Mouse (Mus musculus) midbrain, embryonic 12.5 days (tissue): ENCODE data around the gene Aire. TPM values are rescaled to one million over a fixed set of nuclear protein-coding genes. Genes with fewer than 3 reads are reported as not detected.
"Not testable (repeated sequence)": the region's sequence is repeated elsewhere in the genome, so short reads cannot be mapped to it uniquely, and the experiment has no call there.

Source experiments
- ATAC-seq: fragments of 200-750 bp; cut with Nextera tagmentation; 2 replicates; pipeline ENCODE4 v1.8.0; 2017; ENCODE audit warnings: low read depth, moderate TSS enrichment, moderate library complexity; ENCODE audit not compliant: low FRiP score
- H3K27ac ChIP-seq: fragments of 300-500 bp; sonication (generic); replicated peaks from 2 replicates; pipeline ENCODE4 v1.5.1; 2016; ENCODE audit warnings: mild to moderate bottlenecking
- H3K27me3 ChIP-seq: fragments of 300-500 bp; sonication (generic); 2 replicates; pipeline ENCODE4 v1.6.1; 2016; ENCODE audit warnings: mild to moderate bottlenecking
- H3K36me3 ChIP-seq: fragments of 300-500 bp; sonication (generic); 2 replicates; pipeline ENCODE4 v1.6.1; 2016
- H3K4me1 ChIP-seq: fragments of 300-500 bp; sonication (generic); 2 replicates; pipeline ENCODE4 v1.6.1; 2016
- H3K4me2 ChIP-seq: fragments of 300-500 bp; sonication (generic); replicated peaks from 2 replicates; pipeline ENCODE4 v1.6.1; 2016; ENCODE audit warnings: mild to moderate bottlenecking, moderate library complexity
- H3K4me3 ChIP-seq: fragments of 300-500 bp; sonication (generic); 2 replicates; pipeline ENCODE4 v1.5.1; 2016; ENCODE audit warnings: mild to moderate bottlenecking
- H3K9ac ChIP-seq: fragments of 300-500 bp; sonication (generic); replicated peaks from 2 replicates; pipeline ENCODE4 v1.6.1; 2016; ENCODE audit warnings: mild to moderate bottlenecking, moderate library complexity
- H3K9me3 ChIP-seq: fragments of 300-500 bp; sonication (generic); 2 replicates; pipeline ENCODE4 v1.6.1; 2016; ENCODE audit warnings: mild to moderate bottlenecking
- WGBS: fragments of 180-500 bp; shearing (Covaris S2); methylation state at CpG from one replicate; pipeline ENCODE4 v1.1.7; 2016; 5-methylcytosine and 5-hydroxymethylcytosine counted together
- polyA plus RNA-seq: library from polyadenylated mRNA; unstranded; fragments of >200 nt; fragmentation: Nextera tagmentation; extraction: Ambion mirVana; gene quantifications from 2 replicates; pipeline ENCODE4 v1.2.1, GENCODE M21; 2016

The Aire gene
- polyA plus RNA-seq, 1 experiment from 2014 or later, result 0.17 TPM

DNA sequence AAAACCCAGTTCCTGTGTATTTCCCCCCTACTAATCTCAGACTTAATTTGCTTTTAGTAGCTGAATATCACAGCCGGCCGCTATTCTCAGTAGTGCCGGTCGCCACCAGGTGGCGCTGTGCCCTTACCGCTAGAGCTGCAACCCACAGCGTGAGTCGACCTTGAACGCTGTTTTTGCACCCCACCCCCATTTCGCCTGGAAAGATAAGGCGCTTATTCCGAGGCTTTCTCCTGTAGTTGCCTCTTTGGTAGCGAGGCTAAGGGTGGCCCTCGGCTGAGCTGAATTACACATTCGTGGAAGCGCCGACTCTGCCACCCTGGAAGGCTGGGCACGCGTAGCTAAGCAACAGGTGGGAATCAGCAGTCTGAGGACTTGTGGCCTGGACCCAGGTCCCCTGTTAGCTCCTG, 24.6 kb downstream of the Aire start:
- peak; percentile 58; the same call in 1 of the 2 replicates for ATAC-seq
- WGBS, result 20% methylated on average over 19 of the region's 19 CpGs

DNA sequence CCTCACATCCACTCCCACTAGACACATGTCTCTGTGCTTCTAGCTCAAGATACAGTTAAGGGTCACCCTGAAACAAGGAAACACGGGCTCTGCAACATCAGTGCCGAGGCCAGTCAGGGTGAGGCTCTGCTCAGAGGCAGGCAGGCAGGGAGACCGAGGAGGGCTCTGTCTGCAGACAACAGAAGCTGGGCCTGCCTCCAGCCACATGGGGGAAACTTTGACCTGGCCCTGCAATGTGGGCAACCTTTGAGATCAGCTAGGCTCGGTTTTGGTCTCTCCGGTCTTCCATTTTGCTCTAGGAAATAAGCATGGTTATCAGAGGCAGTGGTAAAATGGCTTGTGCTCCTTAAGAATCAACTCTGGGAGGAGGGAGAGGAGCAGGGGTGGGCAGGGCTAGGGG, 27.0 kb downstream of the Aire start:
- Histone ChIP-seq H3K4me2 (no peak overlapping the region), H3K36me3 (no peaks in the 10 kb centered on the region), H3K4me3 (no peak overlapping the region), H3K9ac (no peak overlapping the region), H3K4me1 (no peaks in the 10 kb centered on the region), H3K27me3 (0 out of 2 replicates have a peak, but pooled peaks cover 13% of the 10 kb centered on the region), H3K9me3 (no peaks in the 10 kb centered on the region), H3K27ac (no peak overlapping the region)
- WGBS, result 58% methylated on average over 5 of the region's 5 CpGs
- ATAC-seq, result no peak

More for the DNA sequence above, 24.6 kb downstream of the Aire start:
- no peak overlapping the region for H3K9ac ChIP-seq
- H3K4me2 ChIP-seq, result peak overlapping the region; percentile 51
- 0 out of 2 replicates have a peak, but pooled peaks cover 13% of the 10 kb centered on the region for H3K27me3 ChIP-seq
- H3K4me3 ChIP-seq, result peak overlapping the region; percentile 27; the same call in 1 of the 2 replicates
- no peaks in the 10 kb centered on the region for H3K9me3 ChIP-seq
- no peak overlapping the region for H3K27ac ChIP-seq
- no peaks in the 10 kb centered on the region for H3K4me1 ChIP-seq
- H3K36me3 ChIP-seq, result no peaks in the 10 kb centered on the region

DNA sequence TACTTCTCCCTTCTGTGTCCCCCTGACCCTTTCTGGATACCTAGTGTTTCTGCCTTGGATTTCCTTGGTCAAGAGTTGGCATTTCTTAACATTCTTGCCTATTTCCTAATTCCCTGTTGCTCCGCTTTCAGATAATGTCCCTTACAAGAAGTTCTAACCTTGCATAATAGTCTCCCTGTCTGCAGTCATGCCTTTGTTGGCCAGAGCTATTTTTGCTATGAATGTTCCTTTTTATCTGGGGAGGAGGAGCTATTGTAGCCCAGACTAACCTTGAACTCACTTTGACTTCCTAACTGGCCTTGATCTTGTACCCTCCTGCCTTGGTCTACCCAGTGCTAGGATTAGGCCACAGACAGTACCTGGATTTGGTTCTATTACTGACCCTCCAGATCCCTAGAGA, 27.9 kb downstream of the Aire start:
- no peaks in the 10 kb centered on the region for H3K9me3 ChIP-seq
- H3K27ac ChIP-seq, result no peak overlapping the region
- no peak for ATAC-seq
- H3K4me3 ChIP-seq, result no peak overlapping the region
- 97% methylated on average over 1 of the region's 1 CpGs for WGBS
- 0 out of 2 replicates have a peak, but pooled peaks cover under 1% of the 10 kb centered on the region for H3K4me1 ChIP-seq
- no peaks in the 10 kb centered on the region for H3K36me3 ChIP-seq
- peaks cover 18% of the 10 kb centered on the region for H3K27me3 ChIP-seq
- no peak overlapping the region for H3K9ac ChIP-seq
- no peak overlapping the region for H3K4me2 ChIP-seq

DNA sequence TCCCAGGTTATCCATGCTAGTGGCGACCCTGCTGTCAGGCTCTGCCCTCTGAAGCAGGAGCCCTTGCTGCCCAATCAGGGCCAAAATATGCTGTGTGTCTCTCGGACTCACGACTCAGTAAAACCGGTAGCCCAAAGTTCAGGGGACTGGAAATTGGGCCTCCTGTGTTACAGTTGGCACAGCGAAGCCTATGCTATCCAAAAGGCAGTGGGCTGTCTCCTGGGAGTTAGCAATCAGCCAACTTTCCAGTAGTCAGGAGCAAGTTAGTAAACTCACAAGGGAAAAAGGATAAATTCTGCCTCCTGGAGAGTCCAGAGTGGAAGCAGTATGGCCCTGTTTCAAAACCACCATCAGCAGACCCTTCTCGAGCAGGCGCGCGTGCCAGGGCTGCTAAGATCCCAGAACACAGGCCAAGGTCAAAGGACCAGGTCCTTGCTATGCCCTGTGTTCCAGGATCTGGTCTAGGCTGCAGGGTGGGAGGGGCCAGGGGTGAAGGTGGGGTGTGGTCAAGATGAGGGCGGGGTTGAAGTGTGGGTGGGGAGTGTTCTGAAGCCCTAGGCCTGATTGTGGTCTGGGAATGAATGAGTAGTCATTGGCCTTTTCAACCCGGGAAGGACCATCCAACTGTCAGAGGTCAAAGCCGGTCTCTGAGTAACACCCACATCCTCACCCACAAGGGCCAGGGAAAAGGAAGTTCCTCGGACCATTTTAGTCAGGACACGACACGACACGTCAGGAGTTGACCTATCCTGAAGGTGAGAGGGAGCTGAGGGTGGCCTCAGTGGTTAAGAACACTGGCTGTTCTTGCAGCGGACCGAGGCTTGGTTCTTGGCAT, 30.5 kb downstream of the Aire start:
- Histone ChIP-seq H3K9ac (no peak overlapping the region), H3K4me3 (no peak overlapping the region), H3K27me3 (peaks cover 17% of the 10 kb centered on the region), H3K36me3 (no peaks in the 10 kb centered on the region), H3K27ac (no peak overlapping the region), H3K4me1 (peaks cover 14% of the 10 kb centered on the region), H3K9me3 (no peaks in the 10 kb centered on the region), H3K4me2 (no peak overlapping the region)
- WGBS, result 91% methylated on average over 18 of the region's 18 CpGs
- ATAC-seq, result no peak

DNA sequence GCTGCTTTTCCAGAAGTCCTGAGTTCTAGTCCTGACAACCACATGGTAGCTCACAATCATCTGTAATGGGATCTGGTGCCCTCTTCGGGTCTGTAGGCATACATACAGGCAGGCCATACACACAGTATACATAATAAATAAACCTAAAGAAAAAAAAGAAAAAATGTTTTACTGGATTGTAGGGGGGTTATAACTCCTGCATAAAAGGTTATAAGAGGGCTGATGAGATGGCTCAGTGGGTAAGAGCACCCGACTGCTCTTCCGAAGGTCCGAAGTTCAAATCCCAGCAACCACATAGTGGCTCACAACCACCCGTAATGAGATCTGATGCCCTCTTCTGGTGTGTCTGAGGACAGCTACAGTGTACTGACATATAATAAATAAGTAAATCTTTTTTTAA, 32.3 kb downstream of the Aire start:
- ATAC-seq, H3K36me3 ChIP-seq, H3K4me2 ChIP-seq, H3K9me3 ChIP-seq, H3K4me3 ChIP-seq, H3K27me3 ChIP-seq, H3K27ac ChIP-seq, H3K9ac ChIP-seq: not testable (repeated sequence)
- 94% methylated on average over 5 of the region's 5 CpGs for WGBS
- H3K4me1 ChIP-seq, result peaks cover 30% of the 10 kb centered on the region

- Histone ChIP-seq H3K27ac (no peak overlapping the region), H3K27me3 (peaks cover 7% of the 10 kb centered on the region), H3K9ac (no peak overlapping the region; the same call in 1 of the 2 replicates), H3K9me3 (no peaks in the 10 kb centered on the region), H3K4me2 (peak overlapping the region; percentile 38), H3K36me3 (no peaks in the 10 kb centered on the region), H3K4me3 (peak overlapping the region; percentile 20; the same call in 1 of the 2 replicates), H3K4me1 (peaks cover 35% of the 10 kb centered on the region)
- WGBS, result 15% methylated on average over 10 of the region's 10 CpGs
- ATAC-seq, result no peak
These were observed 33.1 kb downstream of the Aire start for GRCm38 (mm10) chr10:78010335-78010734.

DNA sequence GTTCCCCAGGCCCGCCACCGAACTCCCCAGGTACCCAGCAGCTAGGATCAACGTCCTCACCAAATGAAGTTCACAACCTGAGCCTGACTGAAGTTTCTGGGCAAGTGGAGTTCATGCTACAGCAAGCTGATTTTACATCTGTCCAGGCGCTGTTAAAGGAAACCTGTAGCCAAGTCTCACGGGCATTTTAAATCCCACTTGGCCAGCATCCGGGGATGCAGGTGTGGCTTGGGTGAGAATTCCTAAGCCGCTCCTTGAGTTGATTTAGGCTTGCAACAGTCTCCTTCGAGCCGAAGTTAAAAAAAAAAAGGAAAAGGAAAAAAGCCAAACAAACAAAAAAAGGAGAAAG, 33.5 kb downstream of the Aire start, which contains the start of gene Pfkl:
TSS of gene Pfkl (minus strand) at position 139 of the 349 bp plus-strand sequence.
- H3K4me3 ChIP-seq, result peak within 1 kb of the TSS; percentile 65
- WGBS, result under 1% methylated on average over 9 of the region's 9 CpGs
- H3K9me3 ChIP-seq, result no peaks in the 10 kb centered on the region
- H3K4me2 ChIP-seq, result peak within 1 kb of the TSS; percentile 78
- peak within 1 kb of the TSS; percentile 94 for H3K27ac ChIP-seq
- H3K27me3 ChIP-seq, result peaks cover 7% of the 10 kb centered on the region
- H3K4me1 ChIP-seq, result peaks cover 35% of the 10 kb centered on the region
- H3K36me3 ChIP-seq, result no peaks in the 10 kb centered on the region
- H3K9ac ChIP-seq, result peak within 1 kb of the TSS; percentile 89
- ATAC-seq, result no peak

GRCm38 (mm10) chr10:78009184-78009944, 34.0 kb downstream of the Aire start:
- under 1% methylated on average over 58 of the region's 59 CpGs for WGBS
- H3K4me2 ChIP-seq, result peak overlapping the region; percentile 78
- H3K4me1 ChIP-seq, result peaks cover 35% of the 10 kb centered on the region
- peak overlapping the region; percentile 65 for H3K4me3 ChIP-seq
- peaks cover 7% of the 10 kb centered on the region for H3K27me3 ChIP-seq
- ATAC-seq, result peak; percentile 97
- peak overlapping the region; percentile 89 for H3K9ac ChIP-seq
- H3K27ac ChIP-seq, result peak overlapping the region; percentile 94
- H3K9me3 ChIP-seq, result no peaks in the 10 kb centered on the region
- no peaks in the 10 kb centered on the region for H3K36me3 ChIP-seq

DNA sequence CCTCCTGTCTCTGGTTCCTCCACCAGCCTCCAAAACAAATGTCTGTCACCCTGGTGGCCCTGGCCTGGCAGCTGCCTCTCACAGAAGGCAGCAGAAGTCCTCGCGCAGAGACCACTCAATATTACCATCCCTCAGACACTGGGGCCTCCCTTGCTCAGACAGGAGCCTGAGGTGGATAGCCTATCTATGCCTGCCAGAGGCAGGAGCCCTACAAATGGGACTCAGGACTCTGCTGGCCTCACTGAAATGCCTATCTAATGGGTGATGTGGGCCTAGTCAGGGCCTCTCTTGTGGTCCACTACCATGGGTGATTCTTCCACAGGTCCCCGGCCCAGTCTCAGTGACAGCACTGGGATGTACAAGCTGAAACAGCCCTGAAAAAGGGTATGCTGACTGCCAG, 35.2 kb downstream of the Aire start:
- Histone ChIP-seq H3K27ac (no peak overlapping the region), H3K27me3 (peaks cover 7% of the 10 kb centered on the region), H3K9ac (peak overlapping the region; percentile 89), H3K4me1 (peaks cover 35% of the 10 kb centered on the region), H3K9me3 (no peaks in the 10 kb centered on the region), H3K4me3 (peak overlapping the region; percentile 65), H3K36me3 (no peaks in the 10 kb centered on the region), H3K4me2 (peak overlapping the region; percentile 78)
- 84% methylated on average over 3 of the region's 3 CpGs for WGBS
- ATAC-seq, result no peak

GRCm38 (mm10) chr10:78007203-78007602, 36.2 kb downstream of the Aire start:
- H3K27me3 ChIP-seq, result peaks cover 7% of the 10 kb centered on the region
- no peaks in the 10 kb centered on the region for H3K9me3 ChIP-seq
- H3K4me3 ChIP-seq, result no peak overlapping the region
- H3K36me3 ChIP-seq, result peaks cover 8% of the 10 kb centered on the region
- no peak for ATAC-seq
- H3K27ac ChIP-seq, result no peak overlapping the region
- 58% methylated on average over 7 of the region's 7 CpGs for WGBS
- H3K4me1 ChIP-seq, result peaks cover 35% of the 10 kb centered on the region
- 0 out of 2 replicates have a peak overlapping the region, but pooled peaks have one; percentile 11 for H3K9ac ChIP-seq
- 0 out of 2 replicates have a peak overlapping the region, but pooled peaks have one; percentile 17 for H3K4me2 ChIP-seq

GRCm38 (mm10) chr10:78005791-78006438, 37.5 kb downstream of the Aire start:
- H3K27ac ChIP-seq, result no peak overlapping the region
- peaks cover 6% of the 10 kb centered on the region for H3K27me3 ChIP-seq
- no peak for ATAC-seq
- no peak overlapping the region for H3K4me3 ChIP-seq
- WGBS, result 82% methylated on average over 4 of the region's 4 CpGs
- no peaks in the 10 kb centered on the region for H3K9me3 ChIP-seq
- H3K4me2 ChIP-seq, result no peak overlapping the region
- H3K9ac ChIP-seq, result no peak overlapping the region
- H3K4me1 ChIP-seq, result peaks cover 35% of the 10 kb centered on the region
- peaks cover 21% of the 10 kb centered on the region for H3K36me3 ChIP-seq
